Mouse (Mus musculus) stomach, postnatal 0 days (tissue): Measurements from ENCODE around the gene Tll2.

Source experiments
- CTCF ChIP-seq: IDR thresholded peaks from 2 replicates; pipeline ENCODE4 v1.5.1; 2016; ENCODE audit warnings: antibody characterized with exemption, low read depth, mild to moderate bottlenecking, moderate library complexity
- EP300 ChIP-seq: optimal IDR thresholded peaks from 2 replicates; pipeline ENCODE3; 2016; ENCODE audit warnings: antibody characterized with exemption

DNA sequence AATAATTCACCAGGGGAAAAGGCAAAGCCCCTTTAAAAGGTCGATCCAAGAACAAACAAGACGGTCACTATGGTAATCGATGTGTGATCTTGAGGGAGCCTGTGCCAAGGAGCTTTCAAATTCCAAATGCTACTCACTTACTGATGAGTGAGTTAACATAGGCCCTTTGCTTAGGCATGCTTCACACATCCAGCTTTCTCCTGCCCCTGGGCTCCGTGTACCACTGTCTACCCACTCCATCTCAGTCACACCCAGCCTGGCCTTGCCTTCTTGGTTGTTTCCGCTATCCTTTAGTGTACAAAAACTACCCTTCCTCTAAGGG lies 40.8 kb downstream of the Tll2 start:
- TF ChIP-seq CTCF = no peak
- no peak for TF ChIP-seq EP300
